Mouse (Mus musculus): ENCODE data around the gene Gtf2ird2. TPM values are rescaled to one million over a fixed set of nuclear protein-coding genes. Genes with fewer than 3 reads are reported as not detected.

The Gtf2ird2 gene
- polyA plus RNA-seq, 1 experiment = 13.6 TPM

DNA sequence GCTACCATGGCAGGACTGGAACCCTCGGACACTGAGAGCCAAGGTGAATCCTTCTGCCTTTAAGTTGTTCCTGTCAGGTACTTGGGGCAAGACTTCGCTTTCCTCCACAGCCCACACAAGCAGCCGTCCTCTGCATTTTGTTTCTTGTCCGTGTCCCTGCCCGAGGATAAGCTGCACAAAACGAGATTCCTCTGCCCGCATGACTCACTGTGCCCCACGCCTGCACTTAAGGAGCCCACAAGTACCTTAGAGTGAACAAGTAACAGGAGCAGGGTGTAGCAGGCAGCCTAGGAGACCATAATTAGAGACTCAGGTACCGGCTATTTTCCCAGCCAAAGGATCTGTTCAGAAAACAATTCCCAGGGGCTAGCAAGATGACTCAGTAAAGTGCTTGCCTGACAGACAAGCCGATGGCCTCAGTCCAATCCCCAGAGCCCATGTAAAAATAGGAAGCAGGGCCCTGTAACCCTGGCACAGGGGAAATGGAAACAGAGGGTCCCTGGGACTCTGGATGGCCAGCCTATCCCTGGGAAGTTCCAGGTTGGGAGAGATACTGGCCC is 36.5 kb upstream of the Gtf2ird2 start:
- Histone ChIP-seq H3K4me3 (ENCODE audit: control insufficient read depth, low read depth, low read length) (no peak overlapping the region), H3K27ac (ENCODE audit: control insufficient read depth, insufficient read depth, low read depth, low read length) (no peak overlapping the region), H3K4me1 (ENCODE audit: control insufficient read depth, insufficient read depth, low read length) (peaks cover 15% of the 10 kb centered on the region), H3K36me3 (ENCODE audit: control insufficient read depth, insufficient read depth, low read length) (no peaks in the 10 kb centered on the region; the same call in 1 of the 2 replicates), H3K27me3 (ENCODE audit: control insufficient read depth, insufficient read depth, low read length) (no peaks in the 10 kb centered on the region)
- TF ChIP-seq CTCF (IDR thresholded peaks at IDR 0.05; ENCODE audit: control insufficient read depth, insufficient read depth, insufficient replicate concordance, low read depth, low read length) = no peak
- TF ChIP-seq POLR2A (IDR thresholded peaks at IDR 0.05; ENCODE audit: control insufficient read depth, low read depth, low read length) = no peak

DNA sequence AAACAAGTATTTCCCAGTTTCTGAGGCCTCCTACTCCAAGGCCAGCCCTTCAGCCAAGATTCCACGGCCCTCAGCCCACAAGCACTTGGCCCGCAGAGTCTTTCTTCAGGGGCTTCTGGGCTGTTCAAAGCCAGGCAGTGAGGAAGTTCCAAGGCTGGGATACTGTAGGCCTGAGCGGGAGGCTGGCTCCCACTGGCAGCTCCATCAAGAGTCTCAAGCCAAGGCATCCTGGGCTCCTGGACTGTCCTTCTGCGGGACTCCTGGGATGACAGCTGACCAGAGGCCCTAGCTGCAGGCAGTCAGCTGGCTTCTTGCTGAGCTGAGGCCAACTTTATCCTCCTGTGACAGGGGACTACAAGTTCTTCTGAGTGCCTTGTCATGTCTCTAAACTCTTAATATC is 35.7 kb upstream of the Gtf2ird2 start:
- H3K4me3 ChIP-seq (ENCODE audit: control insufficient read depth, low read depth, low read length) = no peak overlapping the region
- no peak overlapping the region for H3K27ac ChIP-seq (ENCODE audit: control insufficient read depth, insufficient read depth, low read depth, low read length)
- H3K36me3 ChIP-seq (ENCODE audit: control insufficient read depth, insufficient read depth, low read length) = no peaks in the 10 kb centered on the region; the same call in 1 of the 2 replicates
- no peak for TF ChIP-seq CTCF (IDR thresholded peaks at IDR 0.05; ENCODE audit: control insufficient read depth, insufficient read depth, insufficient replicate concordance, low read depth, low read length)
- no peak for TF ChIP-seq POLR2A (IDR thresholded peaks at IDR 0.05; ENCODE audit: control insufficient read depth, low read depth, low read length)
- H3K4me1 ChIP-seq (ENCODE audit: control insufficient read depth, insufficient read depth, low read length) = peaks cover 8% of the 10 kb centered on the region
- H3K27me3 ChIP-seq (ENCODE audit: control insufficient read depth, insufficient read depth, low read length) = no peaks in the 10 kb centered on the region

DNA sequence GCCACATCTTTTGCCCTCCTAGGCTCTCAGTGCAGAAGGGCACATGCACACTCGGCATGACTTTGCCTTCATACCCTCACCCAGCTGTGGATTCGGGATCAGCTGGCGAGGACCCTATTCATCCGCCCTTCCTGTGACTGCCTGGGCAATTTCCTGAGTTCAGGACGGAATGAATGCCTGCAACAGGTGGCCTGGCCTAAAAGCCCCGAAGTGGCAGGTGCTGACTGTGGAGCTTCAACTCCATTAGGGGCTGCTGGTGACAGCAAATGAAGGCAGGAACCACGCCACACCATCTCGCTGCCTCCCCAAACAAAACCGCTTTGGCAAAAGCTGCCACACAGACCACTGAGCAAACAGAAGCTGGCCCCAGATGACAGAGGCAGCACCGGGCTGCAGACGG is 31.9 kb upstream of the Gtf2ird2 start:
- H3K4me1 ChIP-seq (ENCODE audit: control insufficient read depth, insufficient read depth, low read length) = peaks cover 2% of the 10 kb centered on the region
- no peaks in the 10 kb centered on the region; the same call in 1 of the 2 replicates for H3K36me3 ChIP-seq (ENCODE audit: control insufficient read depth, insufficient read depth, low read length)
- H3K27ac ChIP-seq (ENCODE audit: control insufficient read depth, insufficient read depth, low read depth, low read length) = no peak overlapping the region
- H3K4me3 ChIP-seq (ENCODE audit: control insufficient read depth, low read depth, low read length) = no peak overlapping the region
- H3K27me3 ChIP-seq (ENCODE audit: control insufficient read depth, insufficient read depth, low read length) = no peaks in the 10 kb centered on the region
- TF ChIP-seq POLR2A (IDR thresholded peaks at IDR 0.05; ENCODE audit: control insufficient read depth, low read depth, low read length) (no peak), CTCF (IDR thresholded peaks at IDR 0.05; ENCODE audit: control insufficient read depth, insufficient read depth, insufficient replicate concordance, low read depth, low read length) (no peak)

DNA sequence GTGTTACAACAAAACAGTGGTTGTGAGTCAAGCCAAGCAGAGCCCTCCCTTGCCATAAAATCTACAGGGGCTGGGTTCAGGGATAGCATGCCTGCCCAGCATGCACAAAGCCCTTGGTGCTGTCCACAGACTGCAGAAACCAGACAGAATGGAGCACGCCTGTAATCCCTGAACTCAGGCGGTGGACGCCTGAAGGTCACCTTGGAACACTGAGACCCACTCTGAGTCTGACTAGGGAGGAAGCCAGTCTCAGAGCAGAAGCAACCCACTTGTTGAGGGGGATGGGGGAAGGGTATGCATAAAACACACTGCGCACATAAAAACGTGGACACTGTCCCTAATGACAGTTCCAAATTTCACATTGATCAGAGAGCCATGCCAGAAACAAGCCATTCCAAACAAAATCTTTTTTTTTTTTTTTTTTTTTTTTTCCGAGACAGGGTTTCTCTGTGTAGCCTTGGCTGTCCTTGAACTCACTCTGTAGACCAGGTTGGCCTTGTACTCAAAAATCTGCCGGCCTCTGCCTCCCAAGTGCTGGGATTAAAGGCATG is 27.8 kb upstream of the Gtf2ird2 start:
- no peaks in the 10 kb centered on the region for H3K27me3 ChIP-seq (ENCODE audit: control insufficient read depth, insufficient read depth, low read length)
- no peak overlapping the region for H3K27ac ChIP-seq (ENCODE audit: control insufficient read depth, insufficient read depth, low read depth, low read length)
- no peak overlapping the region for H3K4me3 ChIP-seq (ENCODE audit: control insufficient read depth, low read depth, low read length)
- H3K4me1 ChIP-seq (ENCODE audit: control insufficient read depth, insufficient read depth, low read length) = peaks cover 2% of the 10 kb centered on the region; the same call in 1 of the 2 replicates
- no peaks in the 10 kb centered on the region; the same call in 1 of the 2 replicates for H3K36me3 ChIP-seq (ENCODE audit: control insufficient read depth, insufficient read depth, low read length)
- TF ChIP-seq POLR2A (IDR thresholded peaks at IDR 0.05; ENCODE audit: control insufficient read depth, low read depth, low read length) (no peak), CTCF (IDR thresholded peaks at IDR 0.05; ENCODE audit: control insufficient read depth, insufficient read depth, insufficient replicate concordance, low read depth, low read length) (no peak)

DNA sequence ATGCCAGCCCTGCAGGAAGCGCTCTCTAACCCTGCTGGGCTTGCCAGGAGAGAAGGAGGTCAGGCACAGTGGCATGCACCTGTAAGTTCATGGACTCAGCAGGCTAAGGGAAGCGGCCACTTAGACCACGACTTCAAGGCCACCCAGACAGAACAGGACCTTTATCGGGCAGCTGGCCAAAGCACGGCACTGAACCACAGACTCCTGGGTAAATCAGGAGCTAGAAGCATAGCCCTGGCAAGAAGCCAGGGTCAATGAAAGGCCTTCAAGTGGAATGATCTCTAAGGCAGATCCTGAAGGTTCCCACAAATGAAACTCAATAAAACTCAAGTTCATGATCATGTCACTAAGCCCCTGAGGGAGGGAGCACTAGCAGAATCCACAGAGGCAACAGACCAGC is 19.1 kb upstream of the Gtf2ird2 start:
- H3K27me3 ChIP-seq (ENCODE audit: control insufficient read depth, insufficient read depth, low read length) = no peaks in the 10 kb centered on the region
- peaks cover 1% of the 10 kb centered on the region for H3K36me3 ChIP-seq (ENCODE audit: control insufficient read depth, insufficient read depth, low read length)
- no peaks in the 10 kb centered on the region for H3K4me1 ChIP-seq (ENCODE audit: control insufficient read depth, insufficient read depth, low read length)
- H3K4me3 ChIP-seq (ENCODE audit: control insufficient read depth, low read depth, low read length) = no peak overlapping the region
- no peak for TF ChIP-seq CTCF (IDR thresholded peaks at IDR 0.05; ENCODE audit: control insufficient read depth, insufficient read depth, insufficient replicate concordance, low read depth, low read length)
- TF ChIP-seq POLR2A (IDR thresholded peaks at IDR 0.05; ENCODE audit: control insufficient read depth, low read depth, low read length) = no peak
- no peak overlapping the region for H3K27ac ChIP-seq (ENCODE audit: control insufficient read depth, insufficient read depth, low read depth, low read length)

DNA sequence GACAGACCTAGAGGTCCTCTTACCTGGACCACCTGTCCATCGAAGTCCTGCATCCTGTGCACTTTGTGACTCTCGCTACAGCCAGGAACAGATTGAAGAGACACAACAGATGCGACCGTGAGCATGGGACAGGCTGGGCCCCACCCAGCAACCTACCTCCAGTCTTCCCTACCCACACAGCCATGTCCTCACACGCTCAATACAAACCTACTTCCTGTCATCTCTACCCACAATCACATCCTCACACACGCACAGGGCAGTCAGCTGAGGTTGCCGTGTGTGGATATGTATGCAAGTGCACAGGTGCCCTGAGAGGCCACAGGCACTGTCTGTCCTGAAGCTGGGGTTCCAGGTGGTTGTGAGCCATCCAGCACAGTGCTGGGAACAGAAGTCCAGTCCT is 17.2 kb upstream of the Gtf2ird2 start:
- Histone ChIP-seq H3K4me1 (ENCODE audit: control insufficient read depth, insufficient read depth, low read length) (no peaks in the 10 kb centered on the region), H3K4me3 (ENCODE audit: control insufficient read depth, low read depth, low read length) (no peak overlapping the region), H3K27ac (ENCODE audit: control insufficient read depth, insufficient read depth, low read depth, low read length) (no peak overlapping the region), H3K36me3 (ENCODE audit: control insufficient read depth, insufficient read depth, low read length) (peaks cover 1% of the 10 kb centered on the region), H3K27me3 (ENCODE audit: control insufficient read depth, insufficient read depth, low read length) (no peaks in the 10 kb centered on the region)
- TF ChIP-seq POLR2A (IDR thresholded peaks at IDR 0.05; ENCODE audit: control insufficient read depth, low read depth, low read length) = no peak
- TF ChIP-seq CTCF (IDR thresholded peaks at IDR 0.05; ENCODE audit: control insufficient read depth, insufficient read depth, insufficient replicate concordance, low read depth, low read length) = no peak

DNA sequence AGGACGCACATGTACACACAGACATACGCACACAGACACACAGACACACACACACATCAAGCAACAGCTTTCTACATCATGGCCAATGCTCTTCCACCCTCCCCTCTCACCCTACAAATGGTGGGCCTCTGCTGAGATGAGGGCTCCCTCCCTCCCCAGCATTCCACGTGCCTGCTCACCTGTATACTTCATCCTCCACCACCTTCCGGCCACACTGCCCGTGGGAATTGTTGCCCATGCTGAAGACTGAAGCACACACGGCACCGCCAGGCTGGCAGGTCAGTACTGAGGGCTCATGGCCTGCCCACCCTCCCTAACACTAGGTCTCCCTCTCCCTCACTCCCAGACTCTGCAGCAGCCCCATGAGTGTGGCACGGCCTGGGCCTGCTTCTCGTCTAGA is 15.8 kb upstream of the Gtf2ird2 start:
- TF ChIP-seq CTCF (IDR thresholded peaks at IDR 0.05; ENCODE audit: control insufficient read depth, insufficient read depth, insufficient replicate concordance, low read depth, low read length) = no peak
- TF ChIP-seq POLR2A (IDR thresholded peaks at IDR 0.05; ENCODE audit: control insufficient read depth, low read depth, low read length) = no peak
- no peaks in the 10 kb centered on the region for H3K4me1 ChIP-seq (ENCODE audit: control insufficient read depth, insufficient read depth, low read length)
- H3K27me3 ChIP-seq (ENCODE audit: control insufficient read depth, insufficient read depth, low read length) = no peaks in the 10 kb centered on the region
- no peak overlapping the region for H3K4me3 ChIP-seq (ENCODE audit: control insufficient read depth, low read depth, low read length)
- H3K27ac ChIP-seq (ENCODE audit: control insufficient read depth, insufficient read depth, low read depth, low read length) = no peak overlapping the region
- peaks cover 1% of the 10 kb centered on the region for H3K36me3 ChIP-seq (ENCODE audit: control insufficient read depth, insufficient read depth, low read length)
